Mouse (Mus musculus): ENCODE results near the gene Kif26b. TPM values are rescaled to one million over a fixed set of nuclear protein-coding genes. Genes with fewer than 3 reads are reported as not detected.

Gene Kif26b
- total RNA-seq, 1 experiment from 2014 or later: 0.69 TPM

DNA sequence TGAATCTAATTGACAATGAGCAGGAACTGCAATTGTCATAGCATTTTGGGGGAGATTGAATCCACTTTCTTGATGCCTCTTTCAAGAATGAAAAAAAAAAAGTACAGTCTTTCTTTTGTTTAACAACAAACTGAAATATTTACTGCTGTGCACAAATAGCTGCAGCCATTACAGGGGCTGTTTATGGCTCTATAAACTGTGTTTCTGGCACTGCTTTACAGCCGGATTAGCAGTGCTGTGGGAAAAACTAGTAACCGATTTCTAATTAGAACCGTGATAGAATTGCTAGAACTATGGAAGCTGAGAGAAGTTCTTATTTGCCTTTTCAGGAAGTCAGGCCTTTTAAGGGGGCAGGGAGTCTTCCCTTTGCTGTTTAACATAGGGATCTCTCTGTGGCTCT is 342.1 kb downstream of the Kif26b start:
- ATAC-seq (replicated peaks; ENCODE audit: low read depth, poor library complexity, severe bottlenecking): no peak

DNA sequence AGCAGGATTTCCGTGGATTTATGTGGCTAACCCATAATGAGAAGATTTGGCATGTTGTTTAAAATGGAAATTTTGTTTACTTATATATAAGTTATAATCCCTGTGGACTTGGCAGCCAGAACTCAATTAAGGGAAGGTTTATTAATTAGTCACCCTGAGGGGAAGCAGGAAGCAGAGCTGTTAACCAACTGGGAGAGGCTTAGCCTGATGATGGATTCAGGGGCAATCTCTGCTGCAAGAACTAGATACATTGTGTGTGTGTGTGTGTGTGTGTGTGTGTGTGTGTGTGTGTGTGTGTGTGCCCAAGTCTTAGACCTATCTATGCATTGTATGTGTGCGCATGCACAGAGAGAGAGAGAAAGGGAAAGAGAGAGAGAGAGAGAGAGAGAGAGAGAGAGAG is 348.0 kb downstream of the Kif26b start:
- no peak for ATAC-seq (replicated peaks; ENCODE audit: low read depth, poor library complexity, severe bottlenecking)

- ATAC-seq (replicated peaks; ENCODE audit: low read depth, poor library complexity, severe bottlenecking): no peak
These were observed 349.8 kb downstream of the Kif26b start for GRCm38 (mm10) chr1:178878676-178879075.

- ATAC-seq (replicated peaks; ENCODE audit: low read depth, poor library complexity, severe bottlenecking): no peak
These were observed 352.0 kb downstream of the Kif26b start for GRCm38 (mm10) chr1:178880905-178881304.

- no peak for ATAC-seq (replicated peaks; ENCODE audit: low read depth, poor library complexity, severe bottlenecking)
These were observed 357.7 kb downstream of the Kif26b start for GRCm38 (mm10) chr1:178886671-178887070.

GRCm38 (mm10) chr1:178892376-178892775 is 363.5 kb downstream of the Kif26b start:
- no peak for ATAC-seq (replicated peaks; ENCODE audit: low read depth, poor library complexity, severe bottlenecking)

DNA sequence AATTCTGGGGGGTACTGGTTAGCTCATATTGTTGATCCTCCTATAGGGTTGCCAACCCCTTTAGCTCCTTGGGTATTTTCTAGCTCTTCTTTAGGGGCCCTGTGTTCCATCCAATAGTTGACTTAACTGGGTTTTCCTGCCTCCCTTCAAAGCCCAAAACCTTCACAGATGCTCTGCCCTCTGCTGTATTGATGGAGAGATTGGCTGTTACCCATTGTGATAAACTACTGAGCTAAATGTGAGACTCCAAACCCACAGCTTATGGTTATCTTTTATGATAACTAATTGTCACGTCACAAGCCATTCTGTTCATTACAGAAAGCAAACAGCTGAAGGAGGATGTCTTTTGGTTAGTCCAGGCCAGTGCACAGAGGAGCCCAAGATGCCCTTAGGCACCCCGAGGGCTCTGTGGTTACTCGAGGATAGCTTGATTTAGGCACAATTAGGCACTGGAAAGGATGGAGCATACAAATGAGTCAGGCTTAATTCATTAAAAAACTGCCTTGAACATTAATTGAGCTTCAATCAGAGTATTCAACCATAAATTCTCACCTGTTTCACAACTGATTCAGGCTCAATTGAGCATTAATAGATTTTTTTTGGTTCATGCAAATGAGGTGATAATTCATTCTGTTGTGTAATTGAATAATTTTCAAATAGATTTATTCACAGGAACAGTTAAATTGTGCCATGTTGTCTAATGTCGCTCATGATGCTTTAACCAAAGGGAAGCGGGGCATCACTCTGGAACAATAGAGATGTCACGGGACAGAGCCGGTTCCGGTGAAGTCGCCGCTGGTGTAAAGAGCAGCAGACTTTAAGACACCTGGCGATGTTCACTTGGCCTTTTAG is 364.5 kb downstream of the Kif26b start:
- ATAC-seq (replicated peaks; ENCODE audit: low read depth, poor library complexity, severe bottlenecking): no peak

DNA sequence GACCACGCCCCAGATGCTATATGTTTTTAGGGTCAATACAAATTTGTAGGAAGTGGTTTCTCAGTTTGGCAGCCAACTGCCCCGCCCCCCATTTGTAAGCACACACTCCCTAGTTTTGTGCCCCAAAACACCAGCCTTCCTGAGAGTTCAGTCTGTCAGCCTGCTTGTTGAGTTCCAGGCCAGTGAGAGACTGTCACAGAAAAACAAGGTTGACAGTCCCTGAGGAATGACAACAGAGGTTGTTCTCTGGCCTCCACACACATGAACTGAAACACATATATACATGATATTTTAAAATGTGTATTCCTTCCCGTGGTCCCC is 365.1 kb downstream of the Kif26b start:
- no peak for ATAC-seq (replicated peaks; ENCODE audit: low read depth, poor library complexity, severe bottlenecking)

DNA sequence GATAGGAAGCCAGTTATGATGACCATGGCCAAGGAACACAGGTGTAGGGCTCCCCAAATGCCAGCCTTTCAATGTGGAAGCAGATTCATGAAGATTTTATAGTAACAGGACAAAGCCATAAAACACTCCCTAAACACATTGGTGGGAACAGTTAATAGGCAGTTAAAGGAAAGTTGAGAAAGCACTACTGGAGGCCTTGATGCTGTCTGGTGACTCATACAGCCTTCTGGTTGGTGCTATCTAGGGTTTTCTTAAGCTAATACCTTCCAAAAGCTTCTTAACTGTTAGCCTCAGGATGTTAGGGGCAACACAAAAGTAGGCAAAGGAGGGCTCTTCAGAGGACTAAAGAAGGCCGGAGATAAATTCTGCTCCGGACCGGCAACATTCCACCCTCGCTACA is 366.7 kb downstream of the Kif26b start:
- ATAC-seq (replicated peaks; ENCODE audit: low read depth, poor library complexity, severe bottlenecking): no peak

DNA sequence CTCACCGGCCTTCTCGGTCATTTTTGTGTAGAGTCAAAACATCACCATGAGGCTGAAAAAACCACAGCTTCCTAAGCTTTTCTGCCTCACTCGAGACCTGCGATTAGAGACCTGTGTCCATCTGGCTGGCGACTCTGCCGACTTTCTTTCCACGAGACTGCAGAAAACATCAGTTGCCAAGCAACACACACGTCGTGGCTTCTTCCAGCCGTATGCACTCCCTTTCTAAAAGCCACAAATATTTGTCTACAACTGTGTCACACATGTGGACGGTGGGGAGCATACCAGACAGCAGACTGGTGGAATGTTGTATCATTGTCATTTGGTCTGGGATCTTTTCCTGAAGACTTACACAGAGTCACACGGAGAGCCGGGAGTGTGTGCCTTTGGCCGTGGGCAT is 382.0 kb downstream of the Kif26b start:
- ATAC-seq (replicated peaks; ENCODE audit: low read depth, poor library complexity, severe bottlenecking): 0 out of 2 replicates have a peak, but pooled peaks have one; percentile 20

DNA sequence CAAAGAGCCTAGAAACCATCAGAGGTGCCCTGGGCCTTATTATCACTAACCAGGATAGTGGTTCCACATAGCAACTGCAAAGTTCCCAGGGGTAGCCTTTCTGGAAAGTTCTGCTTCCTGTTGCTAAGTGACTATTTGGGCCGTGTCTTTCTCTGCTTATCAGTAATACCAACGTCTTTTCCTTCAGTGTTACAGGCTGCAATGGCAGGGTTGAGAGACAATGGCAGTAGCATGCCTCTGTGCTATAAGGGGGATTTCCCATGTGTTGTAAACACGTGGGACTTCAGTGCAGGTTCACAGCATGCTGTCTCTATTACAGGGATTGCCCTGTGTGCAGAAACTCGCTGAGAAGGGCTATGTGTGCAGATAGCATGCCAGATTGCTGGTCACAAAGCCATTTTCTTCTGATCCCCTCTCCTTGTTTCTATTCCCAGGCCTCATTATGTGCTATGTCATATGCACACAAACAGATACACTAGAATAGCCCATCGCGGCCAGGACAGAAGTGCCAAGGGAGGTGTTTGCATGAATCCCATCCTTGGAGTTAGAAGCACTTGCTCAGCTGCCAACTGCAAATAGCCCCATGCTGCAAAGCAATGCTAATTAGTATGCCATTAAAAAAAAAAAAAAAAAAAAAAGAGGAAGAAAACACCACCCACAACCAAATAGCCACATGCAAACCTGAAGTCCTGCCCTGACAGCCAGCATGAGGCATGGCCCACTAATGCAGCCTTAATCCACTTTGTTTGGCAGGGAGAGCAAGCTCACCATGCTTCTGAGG is 384.2 kb downstream of the Kif26b start:
- ATAC-seq (replicated peaks; ENCODE audit: low read depth, poor library complexity, severe bottlenecking): peak; percentile 51

DNA sequence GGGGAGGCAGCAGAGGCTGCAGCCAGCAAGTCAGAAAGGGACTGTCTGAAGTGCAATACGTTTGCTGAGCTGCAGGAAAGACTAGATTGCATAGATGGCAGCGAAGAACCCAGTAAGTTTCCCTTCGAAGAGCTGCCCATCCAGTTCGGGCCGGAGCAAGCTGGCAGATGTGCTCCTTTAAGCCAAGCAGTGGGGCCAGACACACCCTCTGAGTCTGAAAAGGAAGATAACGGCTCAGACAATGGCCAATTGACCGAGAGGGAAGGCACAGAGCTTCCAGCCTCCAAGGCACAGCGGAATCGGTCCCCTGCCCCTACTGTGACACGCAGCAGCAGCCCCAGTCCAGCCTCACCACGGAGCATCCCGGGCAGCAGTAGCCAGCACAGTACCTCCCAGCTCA is 386.1 kb downstream of the Kif26b start:
- ATAC-seq (replicated peaks; ENCODE audit: low read depth, poor library complexity, severe bottlenecking): no peak

- peak; percentile 18 for ATAC-seq (replicated peaks; ENCODE audit: low read depth, poor library complexity, severe bottlenecking)
These were observed 388.4 kb downstream of the Kif26b start for GRCm38 (mm10) chr1:178917194-178917902.

- peak; percentile 95 for ATAC-seq (replicated peaks; ENCODE audit: low read depth, poor library complexity, severe bottlenecking)
These were observed 395.7 kb downstream of the Kif26b start for GRCm38 (mm10) chr1:178924492-178925183.

DNA sequence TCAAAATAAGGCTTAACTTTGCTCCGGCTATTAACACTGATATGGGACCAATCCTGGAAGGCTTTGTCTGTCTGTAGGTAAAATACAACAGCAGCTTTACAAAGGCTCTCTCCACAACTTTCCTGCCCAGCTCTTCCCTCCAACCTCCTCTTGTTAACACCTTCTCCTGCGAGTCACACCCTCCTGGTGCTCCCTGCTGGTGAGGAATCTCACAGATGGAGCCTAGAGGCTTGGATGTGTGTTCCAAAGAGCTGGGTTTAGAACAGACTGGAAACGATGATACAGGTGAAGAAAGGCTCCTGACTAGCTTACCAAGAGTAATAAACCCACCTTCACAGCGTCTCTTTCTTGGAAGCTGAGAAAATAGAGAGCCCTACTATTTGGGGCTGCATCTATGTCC is 400.6 kb downstream of the Kif26b start:
- ATAC-seq (replicated peaks; ENCODE audit: low read depth, poor library complexity, severe bottlenecking): no peak

DNA sequence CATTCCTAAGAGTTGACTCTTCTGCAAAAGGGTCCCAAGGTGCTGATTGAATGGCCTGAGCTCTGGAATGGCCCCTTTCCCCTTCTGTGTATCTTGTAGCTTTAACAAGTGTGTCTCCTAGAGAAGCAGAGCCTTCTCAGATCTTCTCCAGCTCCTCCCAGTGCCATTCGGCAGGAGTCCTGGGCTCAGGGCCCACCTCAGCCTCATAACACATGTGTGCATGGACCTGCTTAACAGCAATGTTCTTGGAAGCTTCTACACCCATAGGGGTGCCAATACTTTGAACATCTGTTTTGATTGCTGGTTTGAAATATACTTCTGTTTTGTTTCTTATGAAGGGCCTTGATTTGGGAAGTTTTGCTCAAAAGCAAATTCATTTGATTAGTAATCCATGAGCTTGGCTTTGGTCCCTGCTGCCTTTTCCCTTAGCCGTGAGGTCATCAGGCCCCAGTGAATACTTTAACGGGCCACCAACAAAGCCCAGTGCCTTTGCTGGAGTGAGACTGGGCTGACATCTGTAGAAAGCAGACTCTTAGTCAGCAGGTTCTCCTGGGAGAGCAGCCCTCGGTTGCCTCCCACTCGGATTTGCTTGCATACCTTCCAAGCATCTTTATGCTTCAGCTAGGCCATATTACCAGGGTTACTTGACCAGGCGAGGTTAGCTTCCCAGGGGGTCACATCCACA is 405.2 kb downstream of the Kif26b start:
- ATAC-seq (replicated peaks; ENCODE audit: low read depth, poor library complexity, severe bottlenecking): no peak

DNA sequence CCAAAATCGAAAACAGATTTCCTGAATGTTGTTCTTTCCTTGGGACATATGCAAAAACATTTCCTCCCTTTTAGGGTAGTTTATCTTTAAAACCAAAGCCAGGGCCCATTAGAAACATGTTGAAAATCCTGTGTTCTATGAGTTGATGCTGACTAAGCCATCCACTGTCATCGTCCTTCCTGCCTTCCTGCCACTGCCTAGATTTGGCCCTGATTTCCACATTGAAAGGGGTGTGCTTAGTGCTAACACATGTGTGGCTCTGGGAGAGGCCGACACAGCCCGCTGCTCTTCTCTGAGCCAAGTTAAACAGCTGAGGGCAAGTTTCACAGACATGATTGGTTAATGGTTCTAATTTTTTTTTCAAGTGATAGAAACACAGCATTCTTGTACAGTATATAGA is 407.5 kb downstream of the Kif26b start:
- ATAC-seq (replicated peaks; ENCODE audit: low read depth, poor library complexity, severe bottlenecking): no peak

DNA sequence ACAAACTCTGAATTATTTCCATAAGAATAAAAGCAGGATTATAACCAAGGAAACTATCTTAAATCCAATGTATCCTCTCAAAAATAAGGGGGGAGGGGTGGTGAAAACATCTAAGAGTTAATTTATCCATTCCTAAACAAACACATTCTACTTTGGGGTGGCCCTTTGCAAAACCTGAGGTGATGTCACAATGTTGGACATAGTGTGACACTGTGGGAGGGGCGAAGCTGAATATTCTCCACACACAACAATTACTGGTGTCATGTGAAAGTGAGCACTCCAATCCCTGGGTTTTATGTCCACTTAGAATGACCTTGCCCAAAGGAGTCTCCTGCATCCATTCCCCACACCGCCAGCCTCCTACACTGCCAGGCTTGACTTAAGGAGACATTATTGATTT is 408.1 kb downstream of the Kif26b start:
- ATAC-seq (replicated peaks; ENCODE audit: low read depth, poor library complexity, severe bottlenecking): no peak

DNA sequence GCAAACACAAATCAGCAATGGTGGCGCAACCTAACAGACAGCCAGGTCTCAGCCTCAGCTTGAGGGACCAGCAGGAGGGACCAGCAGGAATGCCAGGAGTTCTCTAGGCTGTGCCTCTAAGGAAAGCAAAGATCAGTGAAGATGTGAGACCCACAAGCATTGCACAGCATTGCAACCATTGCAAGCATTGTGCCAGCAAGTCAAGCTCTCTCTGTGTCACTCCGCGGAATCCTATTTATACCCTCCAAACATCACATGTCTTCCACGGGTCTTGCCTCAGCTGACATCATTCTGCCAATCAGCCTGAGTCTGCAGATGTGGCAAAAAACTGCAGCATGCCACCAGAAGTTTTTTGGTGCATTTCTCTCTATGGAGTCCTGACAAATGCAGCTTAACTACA is 411.4 kb downstream of the Kif26b start:
- no peak for ATAC-seq (replicated peaks; ENCODE audit: low read depth, poor library complexity, severe bottlenecking)

Measured in common myeloid progenitor, adult 5-6 weeks (primary cell).